Mouse (Mus musculus) hindbrain, postnatal 0 days (tissue): ENCODE data around the gene Tfrc. TPM values are rescaled to one million over a fixed set of nuclear protein-coding genes. Genes with fewer than 3 reads are reported as not detected.

Experiments used
- ATAC-seq: fragments of 200-750 bp; cut with Nextera tagmentation; 2 replicates; pipeline ENCODE4 v1.8.0; 2017; ENCODE audit warnings: mild to moderate bottlenecking, moderate TSS enrichment, moderate library complexity
- DNase-seq: peaks from one replicate; pipeline ENCODE4 v3.0.0-alpha.2; 2015; ENCODE audit warnings: low spot score
- H3K27ac ChIP-seq: fragments of 300-500 bp; sonication (generic); 2 replicates; pipeline ENCODE4 v1.5.1; 2014; ENCODE audit warnings: mild to moderate bottlenecking
- H3K27me3 ChIP-seq: fragments of 300-500 bp; sonication (generic); 2 replicates; pipeline ENCODE4 v1.6.1; 2014; ENCODE audit warnings: low read length, mixed read lengths; ENCODE audit not compliant: insufficient read depth
- H3K36me3 ChIP-seq: fragments of 300-500 bp; sonication (generic); 2 replicates; pipeline ENCODE4 v1.6.1; 2014; ENCODE audit warnings: low read length, mixed read lengths; ENCODE audit not compliant: insufficient read depth
- H3K4me1 ChIP-seq: fragments of 300-500 bp; sonication (generic); 2 replicates; pipeline ENCODE4 v1.6.1; 2014; ENCODE audit warnings: antibody characterized with exemption, low read length, mixed read lengths; ENCODE audit not compliant: insufficient read depth
- H3K4me2 ChIP-seq: fragments of 300-500 bp; sonication (generic); 2 replicates; pipeline ENCODE4 v1.6.1; 2014; ENCODE audit warnings: low read depth, mild to moderate bottlenecking, low read length, moderate library complexity, mixed read lengths
- H3K4me3 ChIP-seq: fragments of 300-500 bp; sonication (generic); 2 replicates; pipeline ENCODE4 v1.5.1; 2014; ENCODE audit warnings: low read length
- H3K9ac ChIP-seq: fragments of 300-500 bp; sonication (generic); replicated peaks from 2 replicates; pipeline ENCODE4 v1.6.1; 2014; ENCODE audit warnings: mild to moderate bottlenecking, low read length, moderate library complexity, mixed read lengths
- H3K9me3 ChIP-seq: fragments of 300-500 bp; sonication (generic); 2 replicates; pipeline ENCODE4 v1.6.1; 2016; ENCODE audit warnings: low read length, mixed read lengths
- CTCF ChIP-seq: IDR thresholded peaks from 2 replicates; pipeline ENCODE4 v1.5.1; 2016; ENCODE audit warnings: antibody characterized with exemption, control low read depth, low read depth
- WGBS: fragments of 180-500 bp; shearing (Covaris S2); extraction: QIAGEN DNeasy Blood & Tissue Kit; methylation state at CpG from one replicate; pipeline ENCODE4 v1.1.7; 2014; 5-methylcytosine and 5-hydroxymethylcytosine counted together
- polyA plus RNA-seq: library from polyadenylated mRNA; unstranded; fragments of >200 nt; fragmentation: Nextera tagmentation; extraction: Ambion mirVana; gene quantifications from 2 replicates; pipeline ENCODE4 v1.2.1, GENCODE M21; 2015
- total RNA-seq: library from RNA; depleted of rRNA; stranded (reverse); fragments of >200 nt; gene quantifications from 2 replicates; pipeline ENCODE4 v1.2.3, GENCODE M21; 2014

The Tfrc gene
- total and polyA plus RNA-seq, 2 experiments from 2014 or later = 38.3 to 51.9 TPM

DNA sequence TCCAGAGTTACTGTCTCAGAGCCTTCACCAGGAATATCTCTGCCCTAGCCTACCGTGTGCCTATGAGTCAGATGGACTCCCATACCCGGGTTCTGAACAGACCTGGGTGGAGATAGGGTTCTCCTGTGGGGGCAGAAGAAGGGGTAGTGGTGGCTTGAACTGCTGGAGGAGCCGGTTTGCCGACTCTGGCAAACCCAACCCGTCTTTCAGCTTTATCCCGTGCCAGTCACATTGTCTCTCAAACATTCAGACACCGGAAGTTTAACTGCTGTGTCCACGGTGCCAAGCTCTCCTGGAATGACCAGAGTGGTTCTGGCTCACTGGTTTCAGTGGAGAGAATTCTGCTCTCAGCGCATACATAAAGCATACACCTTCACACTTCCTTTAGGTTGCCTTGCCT, 37.3 kb downstream of the Tfrc start:
- Histone ChIP-seq H3K9me3 (no peaks in the 10 kb centered on the region), H3K9ac (no peak overlapping the region; the same call in 1 of the 2 replicates), H3K36me3 (no peaks in the 10 kb centered on the region), H3K4me1 (peaks cover 16% of the 10 kb centered on the region), H3K4me2 (peak overlapping the region; percentile 68), H3K4me3 (peak overlapping the region; percentile 81), H3K27me3 (no peaks in the 10 kb centered on the region), H3K27ac (no peak overlapping the region)
- ATAC-seq = no peak
- no peak for TF ChIP-seq CTCF
- 70% methylated on average over 9 of the region's 9 CpGs for WGBS
- no peak for DNase-seq

DNA sequence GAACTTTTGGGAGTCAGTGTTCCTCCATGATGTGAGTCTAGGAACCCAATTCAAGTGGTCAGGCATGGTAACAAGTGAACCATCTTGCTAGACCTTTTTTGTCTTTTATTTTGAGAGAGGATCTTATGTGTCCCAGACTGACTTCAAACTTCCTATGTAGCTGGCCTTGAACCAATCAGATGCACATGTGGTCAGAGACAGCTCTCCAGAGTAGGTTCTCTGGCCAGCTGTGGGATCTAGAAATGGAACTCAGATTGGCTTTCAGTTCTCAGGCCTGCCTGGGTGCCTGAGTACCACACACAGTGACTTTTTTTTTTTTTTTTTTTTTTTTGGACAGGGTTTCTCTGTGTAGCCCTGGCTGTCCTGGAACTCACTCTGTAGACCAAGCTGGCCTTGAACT, 39.0 kb downstream of the Tfrc start:
- no peak for TF ChIP-seq CTCF
- Histone ChIP-seq H3K36me3 (no peaks in the 10 kb centered on the region), H3K4me3 (no peak overlapping the region), H3K9me3 (no peaks in the 10 kb centered on the region), H3K27ac (no peak overlapping the region), H3K4me1 (peaks cover 16% of the 10 kb centered on the region), H3K9ac (no peak overlapping the region), H3K4me2 (no peak overlapping the region), H3K27me3 (no peaks in the 10 kb centered on the region)
- no peak for DNase-seq
- no peak for ATAC-seq

DNA sequence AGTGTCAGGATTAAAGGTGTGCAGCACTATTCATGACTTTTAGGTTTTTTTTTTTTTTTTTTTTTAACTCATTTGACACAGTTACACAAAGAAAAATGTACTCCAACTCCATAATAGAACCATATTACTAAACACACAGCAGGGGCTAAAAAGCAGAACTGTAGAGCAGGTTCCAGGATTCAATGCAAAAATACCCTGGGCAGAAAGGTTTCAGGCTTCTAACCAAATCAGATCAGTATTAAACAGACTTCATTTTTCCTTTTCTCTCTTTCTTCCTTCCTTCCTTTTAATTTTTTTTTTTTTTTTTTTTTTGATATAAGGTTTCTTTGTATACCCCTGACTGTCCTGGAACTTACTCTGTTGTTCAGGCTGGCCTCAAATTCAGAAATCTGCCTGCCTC, 41.7 kb downstream of the Tfrc start:
- H3K36me3 ChIP-seq = no peaks in the 10 kb centered on the region
- ATAC-seq (no peak), DNase-seq (no peak)
- H3K4me3 ChIP-seq = no peak overlapping the region
- H3K9ac ChIP-seq = no peak overlapping the region
- no peaks in the 10 kb centered on the region for H3K27me3 ChIP-seq
- H3K27ac ChIP-seq = no peak overlapping the region
- no peak for TF ChIP-seq CTCF
- no peak overlapping the region for H3K4me2 ChIP-seq
- H3K9me3 ChIP-seq = no peaks in the 10 kb centered on the region
- H3K4me1 ChIP-seq = peaks cover 9% of the 10 kb centered on the region

DNA sequence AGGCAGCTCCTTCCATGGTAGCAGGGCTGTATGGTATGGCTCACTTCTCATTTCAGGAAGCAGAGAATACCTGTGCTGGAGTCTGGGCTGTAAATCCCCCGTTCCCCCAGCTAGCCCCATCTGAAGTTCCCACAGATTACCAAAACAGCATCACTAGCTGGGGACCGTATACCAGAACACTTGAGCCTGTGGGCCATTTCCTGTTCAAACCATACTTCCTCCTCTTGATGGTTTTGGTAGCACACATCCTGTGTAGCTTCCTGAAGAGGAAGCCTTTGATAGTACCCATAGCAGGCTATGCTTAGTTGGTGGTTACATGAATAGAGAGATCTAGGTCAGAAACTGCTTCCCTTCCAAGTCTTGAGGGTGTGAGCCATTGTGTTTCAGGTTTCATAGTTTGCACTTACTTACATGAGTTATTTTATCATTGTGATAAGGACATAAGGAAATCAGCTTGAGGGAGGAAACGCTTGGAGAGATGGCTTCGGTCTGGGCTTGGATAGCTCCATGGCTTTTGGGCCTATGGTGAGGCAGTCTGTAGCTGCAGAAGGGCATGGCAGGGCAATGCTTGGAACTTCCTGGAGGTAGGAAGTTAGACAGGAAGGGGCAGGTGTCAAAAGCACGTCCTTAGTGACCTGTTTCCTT, 42.4 kb downstream of the Tfrc start:
- DNase-seq = no peak
- ATAC-seq = no peak
- no peak overlapping the region for H3K9ac ChIP-seq
- H3K9me3 ChIP-seq = no peaks in the 10 kb centered on the region
- no peak overlapping the region for H3K4me3 ChIP-seq
- WGBS = 88% methylated on average over 5 of the region's 5 CpGs
- peaks cover 3% of the 10 kb centered on the region for H3K4me1 ChIP-seq
- no peaks in the 10 kb centered on the region for H3K36me3 ChIP-seq
- no peak overlapping the region for H3K4me2 ChIP-seq
- H3K27ac ChIP-seq = no peak overlapping the region
- no peaks in the 10 kb centered on the region for H3K27me3 ChIP-seq
- TF ChIP-seq CTCF = no peak

DNA sequence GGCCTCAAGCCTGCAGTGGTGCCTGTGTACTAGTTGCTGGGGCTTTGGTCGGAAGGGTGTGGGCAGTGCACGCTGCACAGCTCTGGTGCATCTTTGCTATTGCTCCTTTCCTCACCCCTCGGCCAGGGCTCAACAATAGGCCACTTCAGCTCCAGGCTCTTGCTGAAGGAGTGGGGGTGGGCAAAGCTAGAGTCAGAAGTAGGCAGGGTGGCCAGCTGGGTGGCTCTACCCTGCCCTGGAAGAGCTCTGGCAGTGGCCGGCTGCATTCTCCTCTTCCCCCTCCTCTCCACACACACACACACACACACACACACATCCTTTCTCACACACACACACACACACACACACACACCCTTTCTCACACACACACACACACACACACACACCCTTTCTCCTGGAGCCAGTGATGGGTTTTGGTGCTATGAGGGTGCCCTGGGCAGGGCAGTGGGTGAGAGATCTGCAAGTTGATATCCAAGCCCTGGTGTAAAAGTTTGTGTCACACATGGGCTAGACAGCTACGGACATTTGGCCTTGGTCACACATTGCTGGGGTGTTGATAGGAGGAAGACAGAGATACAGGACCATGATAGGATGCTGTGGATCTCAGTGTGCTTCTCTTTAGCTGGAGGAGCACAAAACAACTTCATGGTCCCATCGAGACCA, 45.5 kb downstream of the Tfrc start:
- DNase-seq (no peak), ATAC-seq (no peak)
- H3K36me3 ChIP-seq = no peaks in the 10 kb centered on the region
- no peak overlapping the region for H3K4me2 ChIP-seq
- no peak overlapping the region for H3K27ac ChIP-seq
- no peaks in the 10 kb centered on the region for H3K27me3 ChIP-seq
- H3K9me3 ChIP-seq = no peaks in the 10 kb centered on the region
- TF ChIP-seq CTCF = no peak
- H3K4me1 ChIP-seq = 0 out of 2 replicates have a peak, but pooled peaks cover 7% of the 10 kb centered on the region
- H3K9ac ChIP-seq = no peak overlapping the region
- 76% methylated on average over 6 of the region's 6 CpGs for WGBS
- H3K4me3 ChIP-seq = no peak overlapping the region

DNA sequence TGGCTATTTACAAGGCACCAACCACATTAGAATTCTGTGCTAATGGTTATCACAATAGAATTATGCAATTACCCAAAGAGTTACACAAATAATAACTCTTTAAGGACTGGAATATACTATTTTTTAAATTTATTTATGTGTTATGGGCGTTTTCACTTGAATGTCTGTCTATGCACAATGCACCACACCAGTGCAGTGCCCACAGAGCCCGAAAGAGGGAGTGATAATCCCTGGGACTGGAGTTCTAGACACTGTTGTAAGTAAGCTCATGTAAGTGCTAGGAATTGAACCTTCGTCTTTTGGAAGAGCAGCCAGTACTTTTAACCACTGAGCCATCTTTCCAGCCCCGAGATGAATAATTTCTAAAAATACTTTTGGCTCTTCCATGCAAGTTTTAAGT, 46.8 kb downstream of the Tfrc start:
- DNase-seq (no peak), ATAC-seq (no peak)
- Histone ChIP-seq H3K4me2 (no peak overlapping the region), H3K4me1 (peaks cover 17% of the 10 kb centered on the region), H3K36me3 (no peaks in the 10 kb centered on the region), H3K9me3 (no peaks in the 10 kb centered on the region), H3K27me3 (no peaks in the 10 kb centered on the region), H3K9ac (no peak overlapping the region), H3K27ac (no peak overlapping the region), H3K4me3 (no peak overlapping the region)
- WGBS = 89% methylated on average over 4 of the region's 4 CpGs
- TF ChIP-seq CTCF = no peak

DNA sequence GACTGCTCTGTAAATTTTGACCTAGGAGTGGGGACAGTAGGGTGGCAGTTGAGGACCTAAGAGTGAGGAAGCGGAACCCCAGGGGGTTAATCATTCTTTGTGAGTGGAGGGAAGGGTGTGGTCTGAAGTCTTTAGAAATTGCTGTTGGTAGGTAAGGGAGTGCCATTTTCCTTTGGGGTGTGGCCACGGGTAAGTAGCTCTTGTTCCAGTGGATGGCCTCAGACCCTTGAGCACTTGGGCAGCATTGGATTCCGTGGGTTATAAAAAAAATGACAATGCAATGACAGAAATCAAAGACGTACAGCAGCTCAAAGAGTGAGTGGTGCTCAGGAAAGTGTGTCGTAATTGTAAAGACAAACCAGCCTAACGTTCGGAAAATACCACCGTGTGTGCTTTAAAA, 47.6 kb downstream of the Tfrc start:
- no peak overlapping the region for H3K4me3 ChIP-seq
- no peak for TF ChIP-seq CTCF
- 85% methylated on average over 8 of the region's 8 CpGs for WGBS
- H3K9ac ChIP-seq = no peak overlapping the region
- H3K9me3 ChIP-seq = no peaks in the 10 kb centered on the region
- H3K27me3 ChIP-seq = no peaks in the 10 kb centered on the region
- ATAC-seq (no peak), DNase-seq (no peak)
- no peak overlapping the region for H3K4me2 ChIP-seq
- H3K36me3 ChIP-seq = no peaks in the 10 kb centered on the region
- no peak overlapping the region for H3K27ac ChIP-seq
- H3K4me1 ChIP-seq = peaks cover 25% of the 10 kb centered on the region
